Mouse (Mus musculus): ENCODE results near the gene Spata31d1a. TPM values are rescaled to one million over a fixed set of nuclear protein-coding genes. Genes with fewer than 3 reads are reported as not detected.

The Spata31d1a gene
- polyA plus RNA-seq, 1 experiment from 2014 or later, result not detected

GRCm38 (mm10) chr13:59679306-59679705 is 30.8 kb downstream of the Spata31d1a start:
- H3K9me3 ChIP-seq (replicated peaks; ENCODE audit: low read length), result no peaks in the 10 kb centered on the region
- H3K27me3 ChIP-seq (ENCODE audit: insufficient read depth, low read length), result no peaks in the 10 kb centered on the region
- 30% methylated on average over 4 of the region's 4 CpGs for WGBS
- no peak overlapping the region for H3K27ac ChIP-seq
- no peak overlapping the region for H3K9ac ChIP-seq (ENCODE audit: low read depth, low read length)
- H3K4me1 ChIP-seq (replicated peaks; ENCODE audit: insufficient read depth, low read length), result no peaks in the 10 kb centered on the region
- TF ChIP-seq CTCF (IDR thresholded peaks at IDR 0.05; ENCODE audit: low read depth), result no peak
- H3K36me3 ChIP-seq (ENCODE audit: insufficient read depth, low read length), result no peaks in the 10 kb centered on the region
- H3K4me2 ChIP-seq (ENCODE audit: low read length), result no peak overlapping the region
- DNase-seq (ENCODE audit: low spot score) (no peak), ATAC-seq (replicated peaks; ENCODE audit: low FRiP score, low read depth) (no peak)
- no peak overlapping the region for H3K4me3 ChIP-seq (replicated peaks; ENCODE audit: low read depth, low read length)

DNA sequence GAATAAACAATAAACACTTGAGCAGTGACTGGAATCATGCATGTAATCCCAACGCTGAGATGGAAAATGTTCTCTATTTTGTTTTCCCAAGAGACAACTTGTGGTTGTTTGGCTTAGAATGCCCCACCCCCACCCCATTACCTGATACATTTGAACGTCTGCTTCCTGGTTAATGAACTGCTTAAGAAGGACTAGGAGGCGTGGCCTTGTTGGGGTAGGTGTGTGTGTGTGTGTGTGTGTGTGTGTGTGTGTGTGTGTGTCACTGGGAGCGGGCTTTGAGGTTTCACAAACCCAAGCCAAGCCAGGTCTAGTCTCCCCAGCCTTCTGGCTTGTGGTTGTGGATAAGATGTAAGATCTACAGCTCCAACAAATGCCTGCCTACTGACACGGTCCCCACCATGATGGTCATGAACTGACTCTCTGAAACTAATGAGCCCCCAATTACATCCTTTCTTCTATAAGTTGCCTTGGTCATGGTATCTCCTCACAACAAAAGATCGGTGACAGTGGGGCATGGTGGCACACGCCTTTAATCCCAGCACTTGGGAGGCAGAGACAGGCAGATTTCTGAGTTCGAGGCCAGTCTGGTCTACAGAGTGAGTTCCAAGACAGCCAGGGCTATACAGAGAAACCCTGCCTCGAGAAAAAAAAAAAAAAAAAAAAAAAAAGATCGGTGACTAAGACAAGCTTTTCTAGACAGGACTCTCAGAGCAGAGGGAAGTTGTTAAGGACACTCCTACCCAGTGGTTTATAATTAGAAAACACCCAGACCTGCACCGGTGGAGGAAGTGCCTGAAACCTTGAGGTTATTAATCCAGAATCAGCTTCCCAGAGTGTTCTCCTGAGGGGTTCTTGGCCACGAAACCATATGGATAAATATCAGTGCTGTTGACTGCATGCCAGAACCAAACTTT is 33.6 kb downstream of the Spata31d1a start:
- H3K36me3 ChIP-seq (ENCODE audit: insufficient read depth, low read length), result no peaks in the 10 kb centered on the region
- DNase-seq (ENCODE audit: low spot score) (no peak), ATAC-seq (replicated peaks; ENCODE audit: low FRiP score, low read depth) (no peak)
- no peak overlapping the region for H3K4me3 ChIP-seq (replicated peaks; ENCODE audit: low read depth, low read length)
- no peak overlapping the region for H3K27ac ChIP-seq
- no peaks in the 10 kb centered on the region for H3K4me1 ChIP-seq (replicated peaks; ENCODE audit: insufficient read depth, low read length)
- H3K9me3 ChIP-seq (replicated peaks; ENCODE audit: low read length), result no peaks in the 10 kb centered on the region
- no peak overlapping the region for H3K9ac ChIP-seq (ENCODE audit: low read depth, low read length)
- 67% methylated on average over 12 of the region's 12 CpGs for WGBS
- H3K4me2 ChIP-seq (ENCODE audit: low read length), result 0 out of 2 replicates have a peak overlapping the region, but pooled peaks have one; percentile 94
- no peak for TF ChIP-seq CTCF (IDR thresholded peaks at IDR 0.05; ENCODE audit: low read depth)
- H3K27me3 ChIP-seq (ENCODE audit: insufficient read depth, low read length), result no peaks in the 10 kb centered on the region

DNA sequence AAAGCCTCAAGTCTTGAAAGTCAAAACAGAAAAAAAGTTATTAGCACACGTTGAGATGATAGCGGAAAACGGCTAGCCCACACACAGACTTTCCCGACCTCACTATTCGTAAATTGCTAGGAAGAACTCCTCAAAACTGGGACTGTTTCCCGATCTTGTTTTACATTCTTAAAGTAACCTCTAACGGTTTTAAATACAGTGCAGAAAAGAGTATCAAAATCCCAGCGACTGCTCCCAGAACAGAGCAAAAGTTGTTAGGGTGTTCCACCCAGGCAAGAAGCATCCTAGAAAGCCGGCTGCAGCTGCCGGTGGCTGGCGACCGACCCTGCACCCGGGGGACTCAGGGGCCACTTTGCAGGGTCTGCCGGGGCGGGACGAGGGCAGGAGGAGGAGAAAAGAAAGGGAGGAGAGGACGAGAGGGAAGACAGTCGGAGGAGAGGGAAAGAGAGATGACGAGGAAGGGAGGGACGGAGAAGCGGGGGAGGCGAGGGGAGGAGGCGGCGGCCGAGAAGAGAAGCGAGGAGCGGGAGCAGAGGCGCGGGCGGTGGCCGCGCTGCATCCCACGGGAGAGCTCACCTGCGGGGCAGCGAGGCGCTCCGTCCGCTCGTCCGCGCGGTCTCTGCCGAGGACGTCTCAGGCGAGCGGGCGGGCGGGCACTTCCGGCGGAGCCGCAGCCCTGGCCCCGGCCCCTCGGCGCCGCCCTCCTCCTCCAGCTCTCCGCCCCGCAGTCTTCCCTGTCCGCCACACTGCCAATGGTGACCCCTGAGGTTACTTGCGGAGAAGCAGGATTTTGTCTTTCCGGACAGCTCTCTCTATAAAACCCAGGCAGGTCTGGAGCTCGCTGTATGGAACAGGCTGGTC is 34.7 kb downstream of the Spata31d1a start, which contains the start of gene Golm1:
Gene Golm1 (minus strand): TSS at position 661 of the 861 bp plus-strand sequence.
- ATAC-seq (replicated peaks; ENCODE audit: low FRiP score, low read depth) (peak; percentile 72; the same call in 1 of the 2 replicates), DNase-seq (ENCODE audit: low spot score) (peak; percentile 78)
- Histone ChIP-seq H3K9me3 (replicated peaks; ENCODE audit: low read length) (no peaks in the 10 kb centered on the region), H3K4me2 (ENCODE audit: low read length) (peak within 1 kb of the TSS; percentile 94), H3K27me3 (ENCODE audit: insufficient read depth, low read length) (no peaks in the 10 kb centered on the region), H3K4me3 (replicated peaks; ENCODE audit: low read depth, low read length) (peak within 1 kb of the TSS; percentile 73), H3K36me3 (ENCODE audit: insufficient read depth, low read length) (no peaks in the 10 kb centered on the region), H3K4me1 (replicated peaks; ENCODE audit: insufficient read depth, low read length) (no peaks in the 10 kb centered on the region), H3K9ac (ENCODE audit: low read depth, low read length) (peak within 1 kb of the TSS; percentile 70), H3K27ac (peak within 1 kb of the TSS; percentile 75)
- no peak for TF ChIP-seq CTCF (IDR thresholded peaks at IDR 0.05; ENCODE audit: low read depth)
- WGBS, result 1% methylated on average over 44 of the region's 61 CpGs

- Histone ChIP-seq H3K27me3 (ENCODE audit: insufficient read depth, low read length) (no peaks in the 10 kb centered on the region), H3K9me3 (replicated peaks; ENCODE audit: low read length) (no peaks in the 10 kb centered on the region), H3K36me3 (ENCODE audit: insufficient read depth, low read length) (no peaks in the 10 kb centered on the region), H3K27ac (0 out of 2 replicates have a peak overlapping the region, but pooled peaks have one; percentile 75), H3K4me1 (replicated peaks; ENCODE audit: insufficient read depth, low read length) (no peaks in the 10 kb centered on the region), H3K9ac (ENCODE audit: low read depth, low read length) (peak overlapping the region; percentile 70), H3K4me2 (ENCODE audit: low read length) (peak overlapping the region; percentile 94), H3K4me3 (replicated peaks; ENCODE audit: low read depth, low read length) (peak overlapping the region; percentile 73)
- 5% methylated on average over 13 of the region's 13 CpGs for WGBS
- ATAC-seq (replicated peaks; ENCODE audit: low FRiP score, low read depth) (no peak), DNase-seq (ENCODE audit: low spot score) (peak; percentile 47)
- TF ChIP-seq CTCF (IDR thresholded peaks at IDR 0.05; ENCODE audit: low read depth), result no peak
Measured at GRCm38 (mm10) chr13:59674761-59675150, 35.4 kb downstream of the Spata31d1a start.

DNA sequence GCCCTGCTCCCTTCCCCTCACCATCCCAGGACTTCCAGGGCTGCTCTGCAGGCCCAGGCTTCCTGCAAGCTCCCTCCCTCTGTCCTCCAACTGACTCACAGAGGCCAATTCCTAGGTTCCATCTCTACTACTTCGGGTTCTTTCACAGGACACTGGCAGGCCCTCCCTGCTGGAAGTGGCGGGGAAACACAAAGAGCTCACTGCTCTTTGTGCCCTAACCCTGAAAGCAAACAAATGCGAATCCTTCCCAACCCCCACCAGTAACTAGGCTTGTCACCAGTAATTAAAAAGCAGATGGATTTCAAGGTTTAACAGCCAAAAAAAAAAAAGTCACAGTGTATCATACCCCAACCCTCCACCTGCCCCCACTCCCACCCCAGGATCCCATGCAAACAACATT is 35.9 kb downstream of the Spata31d1a start:
- WGBS, result 19% methylated on average over 3 of the region's 3 CpGs
- no peaks in the 10 kb centered on the region for H3K9me3 ChIP-seq (replicated peaks; ENCODE audit: low read length)
- peak overlapping the region; percentile 73; the same call in 1 of the 2 replicates for H3K4me3 ChIP-seq (replicated peaks; ENCODE audit: low read depth, low read length)
- H3K36me3 ChIP-seq (ENCODE audit: insufficient read depth, low read length), result no peaks in the 10 kb centered on the region
- TF ChIP-seq CTCF (IDR thresholded peaks at IDR 0.05; ENCODE audit: low read depth), result no peak
- peak overlapping the region; percentile 94 for H3K4me2 ChIP-seq (ENCODE audit: low read length)
- H3K4me1 ChIP-seq (replicated peaks; ENCODE audit: insufficient read depth, low read length), result no peaks in the 10 kb centered on the region
- DNase-seq (ENCODE audit: low spot score), result peak; percentile 31
- 0 out of 2 replicates have a peak overlapping the region, but pooled peaks have one; percentile 9 for H3K9ac ChIP-seq (ENCODE audit: low read depth, low read length)
- no peak overlapping the region for H3K27ac ChIP-seq
- no peak for ATAC-seq (replicated peaks; ENCODE audit: low FRiP score, low read depth)
- no peaks in the 10 kb centered on the region for H3K27me3 ChIP-seq (ENCODE audit: insufficient read depth, low read length)

DNA sequence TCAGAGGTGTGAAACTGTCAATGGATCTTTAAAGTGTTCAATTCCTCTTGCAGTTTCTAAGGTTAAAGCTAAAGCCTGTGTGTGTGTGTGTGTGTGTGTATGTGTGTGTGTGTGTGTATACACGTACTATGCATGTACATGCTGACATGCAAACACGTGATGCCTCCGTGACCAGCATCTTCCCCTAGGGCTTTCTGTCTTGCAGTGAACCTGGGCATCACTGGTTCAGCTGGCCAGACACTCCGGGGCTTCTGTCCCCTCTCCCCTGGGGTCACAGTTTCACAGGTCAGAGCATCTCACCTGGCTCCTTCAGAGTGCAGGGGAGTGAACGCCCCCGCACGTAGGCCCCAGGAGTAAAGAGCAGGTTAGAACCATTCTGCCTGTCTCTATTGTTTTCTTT is 36.5 kb downstream of the Spata31d1a start:
- Histone ChIP-seq H3K36me3 (ENCODE audit: insufficient read depth, low read length) (no peaks in the 10 kb centered on the region), H3K9me3 (replicated peaks; ENCODE audit: low read length) (no peaks in the 10 kb centered on the region), H3K4me1 (replicated peaks; ENCODE audit: insufficient read depth, low read length) (no peaks in the 10 kb centered on the region), H3K4me2 (ENCODE audit: low read length) (no peak overlapping the region), H3K4me3 (replicated peaks; ENCODE audit: low read depth, low read length) (no peak overlapping the region), H3K27me3 (ENCODE audit: insufficient read depth, low read length) (no peaks in the 10 kb centered on the region), H3K9ac (ENCODE audit: low read depth, low read length) (no peak overlapping the region), H3K27ac (no peak overlapping the region)
- DNase-seq (ENCODE audit: low spot score) (no peak), ATAC-seq (replicated peaks; ENCODE audit: low FRiP score, low read depth) (no peak)
- WGBS, result 59% methylated on average over 7 of the region's 7 CpGs
- TF ChIP-seq CTCF (IDR thresholded peaks at IDR 0.05; ENCODE audit: low read depth), result no peak

Data from kidney, postnatal 0 days (tissue).